Mouse (Mus musculus): ENCODE results near the gene Tle1. TPM values are rescaled to one million over a fixed set of nuclear protein-coding genes. Genes with fewer than 3 reads are reported as not detected.

Gene Tle1
- polyA plus RNA-seq, 1 experiment from 2014 or later: 44.0 TPM

- Histone ChIP-seq H3K36me3 (peaks cover 35% of the 10 kb centered on the region), H3K4me3 (no peak overlapping the region), H3K27me3 (ENCODE audit: insufficient read depth, poor library complexity, severe bottlenecking) (no peaks in the 10 kb centered on the region), H3K4me1 (replicated peaks) (no peaks in the 10 kb centered on the region), H3K9me3 (peaks cover 4% of the 10 kb centered on the region; the same call in 1 of the 2 replicates), H3K27ac (no peak overlapping the region)
- DNase-seq (ENCODE audit: low spot score): no peak
Observed at GRCm38 (mm10) chr4:72105702-72106101, 95.0 kb downstream of the Tle1 start.

- Histone ChIP-seq H3K9me3 (peaks cover 4% of the 10 kb centered on the region; the same call in 1 of the 2 replicates), H3K27ac (no peak overlapping the region), H3K27me3 (ENCODE audit: insufficient read depth, poor library complexity, severe bottlenecking) (no peaks in the 10 kb centered on the region), H3K4me1 (replicated peaks) (no peaks in the 10 kb centered on the region), H3K36me3 (peaks cover 27% of the 10 kb centered on the region), H3K4me3 (no peak overlapping the region)
- no peak for DNase-seq (ENCODE audit: low spot score)
Observed at GRCm38 (mm10) chr4:72104186-72104585, 96.5 kb downstream of the Tle1 start.

- H3K27ac ChIP-seq: no peak overlapping the region
- H3K27me3 ChIP-seq (ENCODE audit: insufficient read depth, poor library complexity, severe bottlenecking): no peaks in the 10 kb centered on the region
- DNase-seq (ENCODE audit: low spot score): no peak
- WGBS: 90% methylated on average over 4 of the region's 4 CpGs
- no peaks in the 10 kb centered on the region for H3K4me1 ChIP-seq (replicated peaks)
- no peaks in the 10 kb centered on the region for H3K9me3 ChIP-seq
- no peak overlapping the region for H3K4me3 ChIP-seq
- no peaks in the 10 kb centered on the region for H3K36me3 ChIP-seq
Observed at GRCm38 (mm10) chr4:72087811-72088210, 112.9 kb downstream of the Tle1 start.

- WGBS: 68% methylated on average over 5 of the region's 5 CpGs
- DNase-seq (ENCODE audit: low spot score): no peak
Observed at GRCm38 (mm10) chr4:72069111-72069534, 131.6 kb downstream of the Tle1 start.

GRCm38 (mm10) chr4:72067937-72068336 lies 132.8 kb downstream of the Tle1 start:
- Histone ChIP-seq H3K4me1 (replicated peaks) (no peaks in the 10 kb centered on the region), H3K4me3 (no peak overlapping the region), H3K27me3 (ENCODE audit: insufficient read depth, poor library complexity, severe bottlenecking) (no peaks in the 10 kb centered on the region), H3K36me3 (no peaks in the 10 kb centered on the region), H3K27ac (no peak overlapping the region), H3K9me3 (no peaks in the 10 kb centered on the region)
- no peak for DNase-seq (ENCODE audit: low spot score)
- WGBS: 89% methylated on average over 3 of the region's 3 CpGs

More at GRCm38 (mm10) chr4:72069111-72069534, 131.6 kb downstream of the Tle1 start:
- Histone ChIP-seq H3K9me3 (no peaks in the 10 kb centered on the region), H3K27me3 (ENCODE audit: insufficient read depth, poor library complexity, severe bottlenecking) (no peaks in the 10 kb centered on the region), H3K36me3 (no peaks in the 10 kb centered on the region), H3K4me3 (no peak overlapping the region), H3K27ac (no peak overlapping the region), H3K4me1 (replicated peaks) (no peaks in the 10 kb centered on the region)

Measured in hindbrain, embryonic 10.5 days (tissue).